Mouse (Mus musculus): ENCODE measurements at regions not wholly inside any gene's neighbourhood (a gene's known extent, or its start where the extent isn't known, plus 50 kb on each side); places are given as distances from the start of the nearest gene placed in this dataset.
A peak's percentile ranks its signal among the peaks of the same experiment; 100 is the strongest.

GRCm38 (mm10) chr8:109012655-109013054 is 481.2 kb upstream of the Pmfbp1 start:
- no peak for DNase-seq

DNA sequence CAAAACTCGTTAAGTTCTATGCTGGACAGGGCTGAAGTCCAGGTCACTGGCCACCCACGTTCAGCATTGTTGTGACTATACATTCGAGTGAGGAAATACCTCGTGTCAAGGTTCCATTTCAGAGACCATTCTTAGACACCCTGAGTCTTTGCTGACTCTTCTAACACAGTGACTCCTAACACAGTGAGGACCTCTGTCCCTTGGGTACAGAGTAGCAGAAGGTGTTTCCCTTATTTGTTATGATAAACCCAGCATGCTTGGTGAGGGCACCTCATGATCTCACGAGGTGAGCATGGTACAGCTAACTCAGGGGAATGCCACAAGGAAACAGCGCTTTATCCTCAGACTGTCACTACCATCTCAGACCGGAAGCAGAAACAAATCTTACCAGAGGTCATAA is 480.2 kb upstream of the Pmfbp1 start:
- no peak for DNase-seq

DNA sequence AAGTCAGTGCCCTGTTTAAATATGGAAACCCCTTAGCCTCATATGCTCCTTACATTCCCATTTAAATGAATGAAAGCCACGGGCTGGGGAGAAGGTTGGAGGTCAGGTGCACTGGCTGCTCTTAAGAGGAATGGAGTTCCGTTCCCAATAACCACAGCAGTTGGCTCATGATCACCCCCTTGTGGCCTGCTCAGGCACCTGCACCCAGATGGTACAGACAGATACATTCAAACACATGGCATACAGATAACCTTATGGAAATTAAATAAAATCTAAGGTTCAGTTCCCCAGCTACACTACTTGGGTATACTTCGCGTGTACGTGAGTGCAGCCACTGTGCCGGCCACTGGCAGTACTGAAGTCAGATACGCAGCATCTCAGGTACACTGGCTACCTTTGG is 479.1 kb upstream of the Pmfbp1 start:
- peak; percentile 51 for DNase-seq

- DNase-seq, result no peak
These were observed 474.3 kb upstream of the Pmfbp1 start for GRCm38 (mm10) chr8:109019565-109019964.

- no peak for DNase-seq
These were observed 473.7 kb upstream of the Pmfbp1 start for GRCm38 (mm10) chr8:109020102-109020501.

GRCm38 (mm10) chr8:109027923-109028322 is 465.9 kb upstream of the Pmfbp1 start:
- DNase-seq, result no peak

GRCm38 (mm10) chr8:109053608-109054007 is 440.2 kb upstream of the Pmfbp1 start:
- DNase-seq, result no peak

- no peak for DNase-seq
These were observed 434.7 kb upstream of the Pmfbp1 start for GRCm38 (mm10) chr8:109059152-109059551.

- no peak for DNase-seq
These were observed 431.5 kb upstream of the Pmfbp1 start for GRCm38 (mm10) chr8:109062376-109062775.

- DNase-seq, result no peak
These were observed 420.1 kb upstream of the Pmfbp1 start for GRCm38 (mm10) chr8:109073715-109074114.

- peak; percentile 19 for DNase-seq
These were observed 418.8 kb upstream of the Pmfbp1 start for GRCm38 (mm10) chr8:109075006-109075405.

GRCm38 (mm10) chr8:109079223-109079622 is 414.6 kb upstream of the Pmfbp1 start:
- peak; percentile 37 for DNase-seq

DNA sequence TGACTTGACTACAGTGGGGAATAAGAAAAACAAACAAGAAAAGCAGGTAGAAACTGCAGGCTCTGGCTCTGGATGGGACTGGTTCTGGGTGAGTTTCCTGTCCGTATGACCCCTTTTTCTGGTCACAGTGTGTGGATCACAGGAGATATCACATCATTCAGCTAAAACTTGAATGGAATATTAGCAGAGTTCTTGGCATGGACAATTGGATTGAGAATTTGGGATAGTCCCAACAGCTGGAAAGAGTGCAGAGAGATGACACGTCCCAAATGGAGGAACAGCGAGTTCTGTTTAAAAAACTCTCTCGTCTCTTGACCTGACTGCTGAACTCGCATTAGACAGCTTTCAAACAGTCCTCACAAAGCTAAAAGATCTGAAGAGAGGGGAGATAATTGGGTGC is 412.5 kb upstream of the Pmfbp1 start:
- peak; percentile 51 for DNase-seq

DNA sequence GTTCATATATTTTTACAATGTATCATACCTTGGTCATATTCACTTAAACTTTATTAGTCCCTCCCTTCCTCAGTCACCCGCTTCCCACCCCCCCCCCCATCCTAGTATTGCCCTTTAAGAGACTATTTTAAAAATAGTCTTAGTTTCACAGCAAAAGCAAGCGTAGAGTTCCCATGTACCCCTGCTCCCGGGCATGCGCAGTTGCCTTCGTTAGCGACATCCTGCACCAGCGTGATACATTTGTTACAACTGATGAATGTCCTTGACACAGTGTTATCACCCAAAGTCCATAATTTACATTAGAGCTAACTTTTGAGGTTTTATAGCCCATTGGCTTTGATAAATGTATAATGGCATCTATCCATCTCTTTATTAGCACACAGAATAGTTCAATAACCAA is 408.7 kb upstream of the Pmfbp1 start:
- DNase-seq, result peak; percentile 56

DNA sequence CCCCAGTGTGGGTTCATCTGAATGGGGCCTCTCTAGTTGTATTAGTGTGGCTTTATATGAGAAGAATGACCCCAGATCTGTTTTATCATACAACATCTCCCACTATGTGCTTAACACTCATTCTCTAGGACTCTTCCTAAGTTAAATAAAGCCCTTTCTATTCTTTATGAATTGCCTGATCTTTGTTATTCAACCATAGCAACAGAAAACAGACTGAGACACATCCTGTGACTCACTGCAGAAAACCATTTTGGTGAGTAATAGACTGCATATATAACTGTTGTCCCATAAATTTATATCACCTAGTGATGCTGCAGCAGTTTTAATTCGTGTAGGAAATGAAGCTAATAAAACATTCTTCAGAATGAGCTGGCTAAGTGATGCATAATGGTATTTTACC is 406.0 kb upstream of the Pmfbp1 start:
- DNase-seq, result no peak

- DNase-seq, result no peak
These were observed 394.2 kb upstream of the Pmfbp1 start for GRCm38 (mm10) chr8:109099671-109100070.

DNA sequence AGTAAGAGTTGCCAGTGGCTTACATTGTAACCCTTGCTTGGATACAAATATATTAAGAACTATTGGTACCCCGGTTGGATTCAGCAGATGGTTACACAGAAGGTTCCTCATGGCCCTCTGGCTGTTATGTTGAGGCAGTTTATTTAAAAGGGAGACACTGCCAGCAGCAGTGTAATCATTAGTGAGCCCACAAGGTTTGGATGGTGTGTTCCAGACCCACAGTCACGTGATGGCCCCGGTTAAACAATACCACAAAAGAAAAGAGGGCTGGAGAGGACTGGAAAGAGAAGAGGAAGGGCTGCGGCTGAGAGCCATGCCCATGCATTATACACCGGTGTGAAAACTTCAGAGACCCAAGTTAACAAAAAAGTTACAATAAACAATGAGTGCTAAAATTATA is 392.4 kb upstream of the Pmfbp1 start:
- peak; percentile 14 for DNase-seq

GRCm38 (mm10) chr8:109104798-109105326 is 389.0 kb upstream of the Pmfbp1 start:
- DNase-seq, result no peak

DNA sequence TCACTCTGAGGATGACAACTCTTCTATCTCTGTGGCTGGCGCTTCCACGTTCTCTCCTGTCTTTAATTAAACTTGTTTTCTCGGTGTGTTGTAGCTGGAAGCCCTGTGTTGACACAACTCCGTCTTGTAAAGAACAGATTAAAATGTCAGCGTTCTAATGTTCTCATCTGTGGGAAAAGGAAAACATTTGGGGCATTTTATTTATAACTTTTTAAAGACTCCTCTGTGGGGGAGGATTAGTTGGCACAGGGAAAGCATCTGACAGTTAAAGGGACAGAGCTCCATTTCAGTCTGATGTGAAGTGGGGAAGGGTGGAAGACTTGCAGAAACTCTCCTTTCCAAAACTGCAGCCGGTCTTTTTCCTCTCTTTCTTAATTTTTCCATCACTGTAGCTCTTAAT is 388.1 kb upstream of the Pmfbp1 start:
- no peak for DNase-seq

DNA sequence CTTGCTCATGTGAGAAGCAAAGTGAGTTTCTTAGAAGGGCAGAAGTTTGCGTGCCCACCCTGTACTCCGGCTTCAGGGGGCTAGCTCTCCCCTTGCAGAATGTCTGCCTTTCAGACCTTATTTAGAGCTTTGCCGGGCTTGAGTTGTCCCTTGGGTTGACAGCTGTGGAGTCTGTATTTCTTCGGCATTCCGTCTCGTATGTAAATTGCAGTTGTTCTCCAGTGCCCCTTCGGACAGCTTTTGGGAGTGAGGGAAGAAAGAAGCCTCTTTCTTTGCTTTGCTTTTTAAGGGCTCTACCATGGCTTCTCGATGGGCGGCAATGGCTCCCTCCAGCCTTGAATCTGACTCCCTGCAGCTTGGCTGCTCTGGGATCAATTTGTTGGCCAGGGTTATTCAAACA is 386.9 kb upstream of the Pmfbp1 start:
- DNase-seq, result no peak

- DNase-seq, result peak; percentile 21
These were observed 386.1 kb upstream of the Pmfbp1 start for GRCm38 (mm10) chr8:109107762-109108161.

DNA sequence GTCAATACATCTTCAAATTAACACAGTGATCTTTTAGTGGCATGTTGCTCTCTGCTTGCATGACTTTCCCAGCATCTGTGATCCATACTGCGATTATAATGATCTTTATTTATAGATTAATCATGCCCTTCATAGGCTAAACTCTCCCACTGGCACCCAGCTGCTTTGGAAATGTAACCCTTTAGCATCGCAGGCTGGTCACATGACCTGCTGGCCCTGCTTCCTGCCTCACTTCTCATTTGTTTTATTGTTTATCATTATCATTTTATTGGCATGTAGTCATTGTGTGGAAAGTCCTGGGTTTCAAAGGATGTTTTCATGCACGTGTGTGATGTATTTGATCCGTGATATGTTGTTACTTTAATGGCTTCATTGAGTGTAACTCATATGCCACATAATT is 384.4 kb upstream of the Pmfbp1 start:
- DNase-seq, result no peak

DNA sequence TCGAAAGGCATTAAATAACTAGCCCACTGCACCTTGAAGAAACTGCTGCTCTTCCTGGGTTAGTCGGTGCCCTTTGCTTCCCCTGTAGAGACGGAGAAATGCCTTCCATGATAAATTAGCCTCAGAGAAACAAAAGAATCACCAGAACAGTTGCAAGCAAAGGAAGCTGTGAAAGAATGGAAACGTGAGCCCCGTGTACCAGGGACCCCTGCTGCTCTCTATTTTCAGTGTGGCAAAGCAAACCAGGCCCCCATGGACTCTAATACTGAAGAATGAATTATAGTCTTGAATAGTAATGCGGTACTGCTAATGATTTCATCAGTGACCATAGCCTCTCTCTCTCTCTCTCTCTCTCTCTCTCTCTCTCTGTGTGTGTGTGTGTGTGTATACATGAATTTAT is 372.1 kb upstream of the Pmfbp1 start:
- no peak for DNase-seq

DNA sequence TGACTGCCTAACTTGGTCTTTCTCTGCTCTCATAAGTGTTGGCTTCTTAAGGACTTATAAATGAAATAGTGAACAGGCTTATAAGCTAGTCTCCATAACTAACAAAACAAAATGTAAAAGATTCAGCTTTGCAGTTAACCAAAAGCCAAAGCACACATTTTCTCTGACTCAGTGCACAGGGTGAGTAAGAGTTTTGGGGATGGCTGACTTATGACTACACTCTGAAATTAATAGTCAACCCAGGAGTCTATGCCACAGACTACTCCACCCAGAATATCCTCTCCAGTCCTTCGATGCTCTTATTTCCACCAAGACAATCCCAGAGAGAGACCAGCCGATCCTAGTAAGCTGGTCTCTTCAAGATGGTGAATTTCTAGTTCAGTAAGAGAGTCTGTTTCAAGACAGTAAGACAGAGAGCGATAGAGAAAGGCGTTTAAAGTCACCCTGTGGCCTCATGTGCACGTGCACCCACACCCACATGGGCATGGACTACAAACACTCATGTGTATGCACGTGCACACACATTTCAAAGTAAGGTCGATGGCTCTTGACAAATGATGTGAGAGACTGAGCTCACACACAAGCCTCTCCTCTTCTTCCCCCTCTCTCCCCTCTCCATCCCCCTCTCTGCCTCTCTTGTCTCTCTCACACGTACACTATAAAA is 351.2 kb upstream of the Pmfbp1 start:
- no peak for DNase-seq

DNA sequence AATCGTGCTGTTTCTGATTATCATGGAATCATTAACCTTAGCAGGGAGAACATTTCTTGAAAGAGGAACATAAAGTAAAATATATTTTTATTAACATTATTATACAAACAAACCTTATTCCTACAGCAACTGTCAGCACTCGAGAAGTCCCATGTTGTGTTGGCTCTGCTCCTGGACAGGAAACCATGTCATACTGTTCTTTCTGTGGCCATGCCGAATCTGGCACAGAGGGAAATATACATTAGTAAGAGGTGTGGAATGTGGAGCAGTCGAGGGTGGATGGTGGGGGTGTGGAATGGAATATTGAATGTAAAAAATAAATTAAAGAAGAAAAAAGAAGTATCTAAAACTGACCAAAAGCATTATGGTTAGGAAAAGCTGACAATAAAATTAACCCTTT is 342.1 kb upstream of the Pmfbp1 start:
- DNase-seq, result no peak

All from kidney, postnatal 10 days (tissue).